Mouse (Mus musculus) erythroblast, adult 5-6 weeks (primary cell): Measurements from ENCODE around the gene Sccpdh. TPM values are rescaled to one million over a fixed set of nuclear protein-coding genes. Genes with fewer than 3 reads are reported as not detected.
A peak's percentile ranks its signal among the peaks of the same experiment; 100 is the strongest.
"Not testable (repeated sequence)": the region's sequence is repeated elsewhere in the genome, so short reads cannot be mapped to it uniquely, and the experiment has no call there.

Experiments used
- ATAC-seq: replicated peaks from 2 replicates; pipeline ENCODE4 v1.8.0; 2016; ENCODE audit warnings: moderate number of reproducible peaks, mild to moderate bottlenecking, moderate TSS enrichment, inconsistent platforms; ENCODE audit not compliant: poor library complexity, low FRiP score, severe bottlenecking
- total RNA-seq, 2 experiments: library from RNA; stranded (forward) in 1 of 2; stranded (reverse) in 1 of 2; fragments of 150-400 nt in 1 of 2; fragments of 200-764, 138-1000 nt in 1 of 2; gene quantifications; 2 replicates each; pipeline versions ENCODE4 v1.2.3 to v1.2.4; 2015 to 2017; ENCODE audit warnings: low replicate concordance in 2 of 2

The Sccpdh gene
- total RNA-seq (2015; ENCODE audit: low replicate concordance) (9.4 TPM in 1 of 2 replicates, not detected in the other), total RNA-seq (2017; ENCODE audit: low replicate concordance) (1.4 and 7.4 TPM in 2 replicates)

- peak; percentile 57 for ATAC-seq
Observed at GRCm38 (mm10) chr1:179668013-179668805, at the start of gene Sccpdh. Sccpdh (plus strand) TSS chr1:179668210.

- ATAC-seq, result no peak
Observed at GRCm38 (mm10) chr1:179622665-179623064, 45.3 kb upstream of the Sccpdh start.

- ATAC-seq, result no peak
Observed at GRCm38 (mm10) chr1:179623657-179624056, 44.4 kb upstream of the Sccpdh start.

- ATAC-seq, result peak; percentile 74
Observed at GRCm38 (mm10) chr1:179624354-179624753, 43.7 kb upstream of the Sccpdh start.

GRCm38 (mm10) chr1:179627855-179628254 is 40.2 kb upstream of the Sccpdh start:
- no peak for ATAC-seq

DNA sequence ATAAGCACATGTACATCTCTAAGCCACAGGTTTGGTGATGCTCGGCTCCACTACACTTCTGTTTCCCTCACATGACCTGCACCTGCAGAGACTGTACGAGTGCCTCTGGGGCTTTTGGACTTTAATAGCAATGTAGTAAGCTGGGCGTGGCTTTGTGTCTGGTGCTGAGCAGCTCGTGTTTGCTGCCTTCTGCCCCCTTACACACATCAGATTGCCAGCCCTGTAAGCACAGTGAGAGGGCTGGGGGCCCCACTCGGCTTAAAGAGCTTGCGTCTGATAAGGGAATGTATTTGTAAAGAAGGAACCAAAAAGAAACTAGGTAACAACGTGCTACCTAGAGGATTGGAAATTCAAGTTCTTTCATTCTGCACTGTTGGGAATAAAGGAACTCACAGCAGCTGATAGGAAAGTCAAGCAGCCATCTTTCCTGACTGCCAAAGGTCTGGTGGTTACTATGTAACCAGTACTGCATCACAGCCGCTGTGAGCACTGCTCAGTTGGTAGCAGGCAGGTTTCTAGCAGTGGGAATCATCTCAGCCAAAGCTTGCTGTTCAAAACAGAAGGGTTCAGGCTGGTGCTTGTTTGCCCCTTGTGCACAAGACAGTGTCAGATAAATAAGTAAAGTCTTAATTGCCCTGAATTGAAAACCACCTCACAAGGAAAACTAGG is 39.4 kb upstream of the Sccpdh start:
- no peak for ATAC-seq

GRCm38 (mm10) chr1:179629276-179629675 is 38.7 kb upstream of the Sccpdh start:
- ATAC-seq, result no peak

DNA sequence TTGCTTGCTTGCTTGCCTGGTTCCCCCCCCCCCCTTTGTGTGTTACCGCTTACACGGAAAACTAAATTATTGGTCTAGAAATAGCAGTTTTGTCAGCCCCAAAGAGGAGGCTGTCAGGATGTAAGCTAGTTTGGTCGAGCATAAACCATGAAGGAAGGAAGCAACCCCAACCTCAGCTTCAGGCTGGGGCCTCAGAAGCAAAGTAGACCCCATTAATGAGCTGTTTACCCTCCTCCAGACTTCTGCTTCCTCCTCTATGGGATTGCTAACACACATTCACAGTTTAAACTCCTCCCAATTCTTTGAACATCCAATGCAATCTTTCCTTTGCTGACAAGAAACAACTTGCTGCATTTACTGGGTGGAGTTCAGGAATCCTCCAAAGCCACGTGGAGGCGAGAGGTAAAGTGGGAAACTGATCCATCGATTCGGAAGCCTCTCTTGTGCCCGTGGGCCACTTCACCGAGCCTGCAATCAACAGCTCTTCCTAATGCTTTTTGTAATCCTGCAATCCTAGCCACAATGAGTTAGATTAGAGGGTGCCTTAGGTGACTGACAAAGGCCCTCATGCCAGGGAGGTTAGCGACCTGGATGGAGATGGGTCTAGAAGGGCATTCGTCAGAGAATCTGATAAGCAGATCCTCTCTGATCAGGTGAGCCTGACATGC is 35.1 kb upstream of the Sccpdh start:
- peak; percentile 34; the same call in 1 of the 2 replicates for ATAC-seq

DNA sequence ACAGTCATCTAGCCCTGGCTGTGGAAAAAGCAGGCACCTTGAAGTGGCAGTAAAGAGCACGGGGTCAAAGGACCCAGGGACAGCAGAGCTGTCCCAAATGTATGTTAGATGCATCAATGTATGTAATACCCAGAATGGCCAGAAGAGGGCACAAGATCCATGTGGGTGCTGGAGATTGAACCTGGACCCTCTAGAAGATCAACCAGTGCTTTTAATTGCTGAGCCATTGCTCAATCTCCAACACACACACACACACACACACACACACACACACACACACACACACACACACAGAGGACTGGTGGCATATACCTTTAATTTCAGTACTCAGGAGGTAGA is 34.6 kb upstream of the Sccpdh start:
- ATAC-seq, result peak; percentile 82

DNA sequence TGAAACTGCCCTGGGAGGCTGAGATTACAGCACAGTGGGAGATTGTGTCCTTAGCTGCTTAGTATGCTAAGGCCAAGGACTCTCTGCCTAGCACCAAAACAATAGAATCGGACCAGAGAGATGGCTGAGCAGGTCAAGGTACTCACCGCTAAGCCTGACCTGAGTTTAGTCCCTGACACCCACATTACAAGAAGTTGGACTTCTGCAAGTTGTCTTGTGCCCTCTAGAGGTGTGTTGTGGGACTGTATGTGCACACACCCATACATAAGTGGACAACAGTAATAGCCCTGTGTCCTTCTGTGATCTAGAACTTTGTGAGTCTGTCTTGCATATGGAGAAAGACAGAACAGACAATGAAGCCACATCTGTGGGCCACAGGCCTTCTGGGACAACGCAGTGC is 33.9 kb upstream of the Sccpdh start:
- ATAC-seq, result no peak

- no peak for ATAC-seq
Observed at GRCm38 (mm10) chr1:179642726-179643125, 25.3 kb upstream of the Sccpdh start.

- no peak for ATAC-seq
Observed at GRCm38 (mm10) chr1:179644151-179644550, 23.9 kb upstream of the Sccpdh start.

GRCm38 (mm10) chr1:179645101-179645979 is 22.7 kb upstream of the Sccpdh start:
- peak; percentile 73 for ATAC-seq

- ATAC-seq, result peak; percentile 54
Observed at GRCm38 (mm10) chr1:179645980-179646268, 22.1 kb upstream of the Sccpdh start.

GRCm38 (mm10) chr1:179648678-179649077 is 19.3 kb upstream of the Sccpdh start:
- not testable (repeated sequence) for ATAC-seq

- ATAC-seq, result no peak
Observed at GRCm38 (mm10) chr1:179649324-179649723, 18.7 kb upstream of the Sccpdh start.

DNA sequence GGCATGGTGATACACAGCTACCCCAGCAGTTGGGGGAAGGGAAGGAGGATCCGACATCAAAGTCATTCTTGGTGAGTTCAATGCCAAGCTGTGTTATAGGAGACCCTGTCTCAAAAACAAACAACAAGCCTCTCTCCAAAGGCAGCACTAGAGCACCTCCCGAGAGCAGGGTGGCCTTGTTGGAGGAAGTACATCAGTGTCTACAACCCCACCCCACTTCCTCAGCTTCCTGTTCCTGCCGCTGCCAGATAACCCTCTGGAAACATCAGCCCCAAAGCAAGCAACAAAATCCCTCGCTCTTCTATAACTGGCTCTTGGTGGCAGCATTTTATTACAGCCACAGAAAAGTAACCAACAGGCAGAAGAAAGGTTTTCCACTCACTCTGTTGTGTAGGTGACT is 17.7 kb upstream of the Sccpdh start:
- ATAC-seq, result no peak

DNA sequence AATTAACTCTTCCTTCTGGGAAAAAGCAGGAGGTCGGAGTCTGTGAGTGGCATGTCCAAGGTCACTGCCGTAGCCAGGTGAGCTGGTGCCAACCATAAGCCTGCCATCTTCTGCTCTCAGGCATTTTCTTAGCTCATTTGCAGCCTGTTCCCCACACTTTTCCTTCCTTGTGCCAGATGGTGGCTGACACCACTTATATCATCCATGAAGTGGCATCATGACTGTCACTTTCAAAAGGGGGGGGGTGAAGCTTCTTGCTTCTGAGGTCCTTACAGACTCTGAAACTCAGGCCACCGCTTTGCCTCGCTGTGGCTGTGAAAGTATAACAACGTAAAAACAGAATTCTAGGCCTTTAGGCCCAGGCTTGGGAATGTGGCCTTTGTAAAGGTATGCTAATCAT is 16.8 kb upstream of the Sccpdh start:
- ATAC-seq, result no peak

GRCm38 (mm10) chr1:179663065-179663464 is 4.9 kb upstream of the Sccpdh start:
- ATAC-seq, result no peak
